8 mouse cellular contexts compared by ENCODE assay signal in genomic region chr16:22440269-22440668, GRCm38 (mm10). TPM values are rescaled to one million over a fixed set of nuclear protein-coding genes. Genes with fewer than 3 reads are reported as not detected.
DNase-seq lines count a peak whose midpoint lies in the region; ATAC-seq lines count a peak whose summit lies in the region.

No protein-coding gene starts in this region.

- peak; percentile 63 for DNase-seq in layer of hippocampus, adult 11-12 months (ENCODE audit: low spot score)
- DNase-seq in layer of hippocampus, adult 9-10 months (ENCODE audit: low spot score): no peak
- DNase-seq in embryo, embryonic 9.5 days (ENCODE audit: extremely low spot score): peak; percentile 70
- peak; percentile 69 to 77 for DNase-seq in heart, adult 18-20 months
- peak; percentile 71 for DNase-seq in kidney, adult 18-20 months
- peak; percentile 8 to 18 for DNase-seq in spleen, postnatal 36 days (ENCODE audit: low spot score in 2 of 2)

- peaks cover 25% of the 10 kb centered on the region for H3K4me1 ChIP-seq in limb, embryonic 12.5 days (replicated peaks)
- peaks cover 25% of the 10 kb centered on the region for H3K4me1 ChIP-seq in midbrain, embryonic 13.5 days (replicated peaks)

- H3K9me3 ChIP-seq in limb, embryonic 12.5 days: no peaks in the 10 kb centered on the region
- H3K9me3 ChIP-seq in midbrain, embryonic 13.5 days: no peaks in the 10 kb centered on the region

- H3K4me3 ChIP-seq in limb, embryonic 12.5 days (replicated peaks): peak overlapping the region; percentile 63
- peak overlapping the region; percentile 76 for H3K4me3 ChIP-seq in midbrain, embryonic 13.5 days (replicated peaks)

- peak overlapping the region; percentile 94 for H3K4me2 ChIP-seq in limb, embryonic 12.5 days
- H3K4me2 ChIP-seq in midbrain, embryonic 13.5 days (replicated peaks): peak overlapping the region; percentile 77

- no peak for ATAC-seq in limb, embryonic 12.5 days (ENCODE audit: insufficient number of reproducible peaks, insufficient read depth, low FRiP score, low TSS enrichment, low read depth)
- ATAC-seq in midbrain, embryonic 13.5 days: no peak

- peaks cover 4% of the 10 kb centered on the region; the same call in 1 of the 2 replicates for H3K27me3 ChIP-seq in limb, embryonic 12.5 days
- H3K27me3 ChIP-seq in midbrain, embryonic 13.5 days: peaks cover 72% of the 10 kb centered on the region

- under 1% methylated on average over 18 of the region's 18 CpGs for WGBS in limb, embryonic 12.5 days
- WGBS in midbrain, embryonic 13.5 days: 0% methylated on average over 18 of the region's 18 CpGs

- peak overlapping the region; percentile 40 for H3K9ac ChIP-seq in limb, embryonic 12.5 days (replicated peaks)
- H3K9ac ChIP-seq in midbrain, embryonic 13.5 days (replicated peaks): peak overlapping the region; percentile 43; the same call in 1 of the 2 replicates

- H3K36me3 ChIP-seq in limb, embryonic 12.5 days: no peaks in the 10 kb centered on the region
- no peaks in the 10 kb centered on the region for H3K36me3 ChIP-seq in midbrain, embryonic 13.5 days

- H3K27ac ChIP-seq in limb, embryonic 12.5 days: peak overlapping the region; percentile 75
- H3K27ac ChIP-seq in midbrain, embryonic 13.5 days: no peak overlapping the region

RNA-seq across cellular contexts. Expression of gene Etv5, which starts 0.8 kb away (rescaled TPM):
- 1 to 10 TPM; 6.9 to 7.5 TPM for total RNA-seq in heart, adult 18-20 months (2021)
- 37.6 and 44.2 TPM in 2 replicates for polyA plus RNA-seq in limb, embryonic 12.5 days (2016; fragmentation: Nextera tagmentation; extraction: Ambion mirVana)
- 9.5 and 9.9 TPM in 2 replicates for polyA plus RNA-seq in midbrain, embryonic 13.5 days (2015; fragmentation: Nextera tagmentation; extraction: Ambion mirVana)
